Mouse (Mus musculus) limb, embryonic 10.5 days (tissue): ENCODE data around the gene Zgrf1. TPM values are rescaled to one million over a fixed set of nuclear protein-coding genes. Genes with fewer than 3 reads are reported as not detected.

ENCODE experiments used
- DNase-seq: peaks from one replicate; pipeline ENCODE4 v3.0.0-alpha.2; 2017; ENCODE audit warnings: low spot score
- H3K27ac ChIP-seq: fragments of 300-500 bp; sonication (generic); 2 replicates; pipeline ENCODE4 v1.5.1; 2016; ENCODE audit warnings: mild to moderate bottlenecking
- H3K27me3 ChIP-seq: fragments of 300-500 bp; sonication (generic); 2 replicates; pipeline ENCODE4 v1.6.1; 2016; ENCODE audit warnings: low read depth, mild to moderate bottlenecking; ENCODE audit not compliant: poor library complexity, severe bottlenecking
- H3K36me3 ChIP-seq: fragments of 300-500 bp; sonication (generic); 2 replicates; pipeline ENCODE4 v1.6.1; 2016; ENCODE audit warnings: mild to moderate bottlenecking, moderate library complexity
- H3K4me1 ChIP-seq: fragments of 300-500 bp; sonication (generic); 2 replicates; pipeline ENCODE4 v1.6.1; 2016
- H3K4me3 ChIP-seq: fragments of 300-500 bp; sonication (generic); 2 replicates; pipeline ENCODE4 v1.5.1; 2016; ENCODE audit warnings: mild to moderate bottlenecking, moderate library complexity
- H3K9me3 ChIP-seq: fragments of 300-500 bp; sonication (generic); replicated peaks from 2 replicates; pipeline ENCODE4 v1.6.1; 2016; ENCODE audit warnings: mild to moderate bottlenecking
- WGBS: fragments of 180-500 bp; shearing (Covaris S2); methylation state at CpG from one replicate; pipeline ENCODE4 v1.1.7; 2016; 5-methylcytosine and 5-hydroxymethylcytosine counted together
- microRNA counts: library from miRNA; unstranded; fragments of <30 nt; microRNA quantifications from one replicate; lab custom pipeline; 2017
- microRNA-seq: library from miRNA; unstranded; fragments of <30 nt; microRNA quantifications from one replicate; pipeline ENCODE4, GENCODE M21; 2017
- polyA plus RNA-seq: library from polyadenylated mRNA; unstranded; fragments of >200 nt; fragmentation: Nextera tagmentation; extraction: Ambion mirVana; gene quantifications from 2 replicates; pipeline ENCODE4 v1.2.1, GENCODE M21; 2016

Zgrf1 gene
- polyA plus RNA-seq, 1 experiment from 2014 or later: 21.0 TPM

DNA sequence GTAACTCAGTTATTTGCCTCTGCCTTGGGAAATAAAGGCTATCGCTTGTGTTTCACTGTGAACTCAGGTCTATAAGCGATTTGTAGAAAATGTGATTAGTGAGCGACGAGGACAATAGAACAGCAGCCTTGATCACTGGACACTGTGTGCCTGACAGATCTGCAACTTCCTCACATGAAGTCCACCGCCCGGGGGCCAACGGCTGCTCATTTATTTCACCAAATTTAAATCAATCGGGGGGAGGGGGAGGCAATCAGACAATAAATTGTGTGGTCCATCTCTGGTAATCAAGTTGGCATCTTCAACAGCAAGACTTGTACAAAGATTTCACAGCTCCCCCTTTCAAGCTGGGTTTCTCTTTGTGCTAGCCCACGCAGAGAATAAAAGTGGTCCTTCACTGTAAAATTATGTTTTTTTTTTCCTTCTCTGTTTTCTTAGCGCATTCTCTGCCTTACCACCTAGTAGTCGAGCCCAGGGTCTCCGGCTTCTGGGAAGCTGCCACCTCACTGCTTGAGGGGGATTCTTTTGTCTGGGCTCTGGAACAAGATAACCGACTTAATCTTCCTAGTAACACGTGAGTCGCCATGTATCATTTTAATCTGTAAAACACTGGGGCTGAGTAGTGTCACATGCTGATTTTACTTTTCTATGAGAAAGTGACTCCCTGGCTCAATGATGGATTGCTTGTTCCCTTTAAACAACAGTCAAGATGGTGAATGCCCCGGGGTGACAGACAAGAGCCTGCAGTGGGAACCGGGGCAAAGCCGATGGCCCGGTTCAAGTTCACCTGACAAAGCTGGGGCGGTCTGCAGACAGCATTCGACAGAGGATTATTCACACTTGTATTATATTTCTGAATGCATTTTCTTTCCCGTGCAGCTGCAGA, 108.6 kb downstream of the Zgrf1 start:
- Histone ChIP-seq H3K27me3 (0 out of 2 replicates have a peak, but pooled peaks cover 3% of the 10 kb centered on the region), H3K27ac (no peak overlapping the region), H3K4me3 (no peak overlapping the region), H3K9me3 (no peaks in the 10 kb centered on the region), H3K4me1 (no peaks in the 10 kb centered on the region), H3K36me3 (no peaks in the 10 kb centered on the region)
- no peak for DNase-seq
- WGBS: 83% methylated on average over 22 of the region's 22 CpGs

MicroRNAs encoded within 50 kb of the gene (microRNA counts, 519-probe panel; counts per million panel counts)
- microRNA mmu-miR-302a (lab: Ali Mortazavi, UCI): 3,314 counts per million, percentile 76 among the panel's probes with 10 or more counts
- 684 counts per million, percentile 72 among the panel's probes with 10 or more counts for microRNA mmu-miR-302b (lab: Ali Mortazavi, UCI)
- microRNA mmu-miR-302c (lab: Ali Mortazavi, UCI): 684 counts per million, percentile 72 among the panel's probes with 10 or more counts
- microRNA mmu-miR-302d (lab: Ali Mortazavi, UCI): 5,006 counts per million, percentile 87 among the panel's probes with 10 or more counts
- 3,650 counts per million, percentile 77 among the panel's probes with 10 or more counts for microRNA mmu-miR-367 (lab: Ali Mortazavi, UCI)

Small RNA genes within 50 kb of the gene (microRNA-seq; reads per million reads assigned to microRNA genes)
- gene Mir302a (2,401 reads per million, percentile 85 among the genes with 10 or more reads in this experiment), gene Mir302b (1,734 reads per million, percentile 82 among the genes with 10 or more reads in this experiment), gene Mir302c (310 reads per million, percentile 62 among the genes with 10 or more reads in this experiment), gene Mir302d (1,751 reads per million, percentile 82 among the genes with 10 or more reads in this experiment), gene Mir367 (not detected)

Other genes with a start within 250 kb of the Zgrf1 start
- 12.1 and 15.3 TPM in 2 replicates for gene Ank2, start 54.1 kb upstream of the Zgrf1 start, polyA plus RNA-seq
- gene Larp7, start 140 bp upstream of the Zgrf1 start, polyA plus RNA-seq: 62.7 and 69.4 TPM in 2 replicates
- gene Neurog2, start 79.6 kb downstream of the Zgrf1 start, polyA plus RNA-seq: 0.13 TPM in 1 of 2 replicates, not detected in the other
- 0.30 TPM in 2 replicates for gene Alpk1, start 227.0 kb downstream of the Zgrf1 start, polyA plus RNA-seq
- 1.2 and 1.7 TPM in 2 replicates for gene Tifa, start 236.3 kb downstream of the Zgrf1 start, polyA plus RNA-seq